8 mouse cellular contexts compared by ENCODE assay signal in the genomic region with DNA sequence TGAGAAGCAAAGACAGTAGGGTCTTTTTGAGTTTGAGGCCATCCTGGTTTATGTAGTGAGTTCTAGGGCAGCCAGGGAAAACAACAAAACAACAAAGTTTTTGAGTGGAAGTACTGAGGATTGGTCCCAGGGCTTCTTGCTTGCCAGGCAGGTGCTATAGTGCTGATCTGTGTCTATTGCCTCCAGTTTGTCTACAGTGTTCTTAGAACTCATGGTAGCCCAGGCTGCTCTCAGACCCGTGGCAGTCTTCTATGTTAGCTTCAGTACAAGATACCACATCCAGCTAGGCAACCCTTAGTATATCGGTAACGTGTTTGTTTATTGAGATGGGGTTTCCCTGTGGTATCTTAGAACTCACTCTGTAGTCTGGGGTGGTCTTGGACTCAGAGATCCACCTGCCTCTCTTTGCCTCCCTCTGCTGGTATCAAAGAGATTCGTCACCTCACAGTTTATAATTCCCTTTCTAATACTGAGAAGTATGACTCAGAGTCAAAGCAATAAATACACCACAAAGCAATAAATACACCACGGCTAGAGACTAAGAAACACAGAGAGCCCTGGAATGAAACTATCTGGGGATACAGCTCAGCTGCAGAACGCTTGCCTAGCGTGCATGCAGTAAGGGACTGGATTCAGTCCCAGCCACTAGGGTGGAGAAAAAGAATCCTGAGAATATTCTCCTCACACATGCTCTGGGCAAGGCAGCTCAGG. TPM values are rescaled to one million over a fixed set of nuclear protein-coding genes. Genes with fewer than 3 reads are reported as not detected.
DNase-seq lines count a peak whose midpoint lies in the region; ATAC-seq lines count a peak whose summit lies in the region.

No protein-coding gene starts in this region.

- no peaks in the 10 kb centered on the region for H3K9me3 ChIP-seq in hindbrain, embryonic 11.5 days (ENCODE audit: control insufficient read depth, low read length)
- no peaks in the 10 kb centered on the region for H3K9me3 ChIP-seq in hindbrain, embryonic 14.5 days (ENCODE audit: control insufficient read depth, low read length)

- peak; percentile 22 for DNase-seq in hindbrain, embryonic 11.5 days (ENCODE audit: low spot score)
- DNase-seq in hindbrain, embryonic 14.5 days (ENCODE audit: low spot score): no peak
- DNase-seq in 3T3-L1 (ENCODE audit: low read depth, low spot score) (peak; percentile 55), ES-CJ7 (ENCODE audit: low read depth, low spot score) (peak; percentile 49)
- DNase-seq in spleen, adult 12 weeks (ENCODE audit: low spot score): no peak
- no peak for DNase-seq in kidney, adult 11 months

- no peaks in the 10 kb centered on the region for H3K36me3 ChIP-seq in hindbrain, embryonic 11.5 days (ENCODE audit: control insufficient read depth, insufficient read depth, low read length)
- no peaks in the 10 kb centered on the region for H3K36me3 ChIP-seq in hindbrain, embryonic 14.5 days (replicated peaks; ENCODE audit: control insufficient read depth, insufficient read depth)

- no peak overlapping the region for H3K4me3 ChIP-seq in hindbrain, embryonic 11.5 days (ENCODE audit: low read depth, low read length)
- no peak overlapping the region for H3K4me3 ChIP-seq in hindbrain, embryonic 14.5 days (replicated peaks; ENCODE audit: low read length)

- WGBS in hindbrain, embryonic 11.5 days: 72% methylated on average over 7 of the region's 7 CpGs
- WGBS in hindbrain, embryonic 14.5 days: 65% methylated on average over 7 of the region's 7 CpGs

- no peak overlapping the region for H3K4me2 ChIP-seq in hindbrain, embryonic 11.5 days (replicated peaks; ENCODE audit: low read depth, low read length)
- no peak overlapping the region for H3K4me2 ChIP-seq in hindbrain, embryonic 14.5 days (replicated peaks)

- no peaks in the 10 kb centered on the region for H3K4me1 ChIP-seq in hindbrain, embryonic 11.5 days (replicated peaks; ENCODE audit: control insufficient read depth, insufficient read depth, low read length)
- H3K4me1 ChIP-seq in hindbrain, embryonic 14.5 days (replicated peaks; ENCODE audit: control insufficient read depth, insufficient read depth, low read length): peaks cover 7% of the 10 kb centered on the region; the same call in 1 of the 2 replicates

- no peak overlapping the region for H3K27ac ChIP-seq in hindbrain, embryonic 11.5 days (ENCODE audit: low read depth, low read length)
- H3K27ac ChIP-seq in hindbrain, embryonic 14.5 days: no peak overlapping the region

- ATAC-seq in hindbrain, embryonic 11.5 days (ENCODE audit: low FRiP score): no peak
- ATAC-seq in hindbrain, embryonic 14.5 days (ENCODE audit: low FRiP score): no peak
- peak; percentile 68 to 80 for ATAC-seq in hematopoietic stem cell, adult 5-6 weeks (replicated peaks in 1 of 2; ENCODE audit: insufficient read depth in 1 of 2, low FRiP score in 2 of 2, low TSS enrichment in 1 of 2, low read depth in 1 of 2, poor library complexity in 2 of 2, severe bottlenecking in 2 of 2)
- no peak for ATAC-seq in erythroblast, adult 5-6 weeks (replicated peaks; ENCODE audit: low FRiP score, poor library complexity, severe bottlenecking)

- H3K9ac ChIP-seq in hindbrain, embryonic 11.5 days (ENCODE audit: low read depth, low read length): no peak overlapping the region
- no peak overlapping the region for H3K9ac ChIP-seq in hindbrain, embryonic 14.5 days

- H3K27me3 ChIP-seq in hindbrain, embryonic 11.5 days (ENCODE audit: control insufficient read depth, insufficient read depth, low read length): no peaks in the 10 kb centered on the region
- H3K27me3 ChIP-seq in hindbrain, embryonic 14.5 days (ENCODE audit: control insufficient read depth, insufficient read depth, low read length): no peaks in the 10 kb centered on the region

RNA-seq across cellular contexts. Expression of gene Fbxw11, which starts 51.1 kb away (rescaled TPM):
- 82.7 and 107 TPM in 2 replicates for polyA plus RNA-seq in hindbrain, embryonic 11.5 days (2014; fragmentation: Nextera tagmentation; extraction: Ambion mirVana)
- 114 and 134 TPM in 2 replicates for polyA plus RNA-seq in hindbrain, embryonic 14.5 days (2014; fragmentation: Nextera tagmentation; extraction: Ambion mirVana)
- 55.9 and 57.7 TPM in 2 replicates for total RNA-seq in hematopoietic stem cell, adult 5-6 weeks (2017)
- 11.7 and 17.1 TPM in 2 replicates for total RNA-seq in erythroblast, adult 5-6 weeks (2015; ENCODE audit: low replicate concordance)
- total RNA-seq in erythroblast, adult 5-6 weeks (2017; ENCODE audit: low replicate concordance): 10.7 and 12.9 TPM in 2 replicates

Comparison
In these comparisons a context has a peak if more than half of its experiments do, and no peak if none do; other contexts are left out.
1. DNase-seq: peak in hindbrain, embryonic 11.5 days (single experiment), 3T3-L1 (single experiment) and ES-CJ7 (single experiment); none in hindbrain, embryonic 14.5 days (single experiment), spleen, adult 12 weeks (single experiment) and kidney, adult 11 months (single experiment).
2. ATAC-seq: peak in hematopoietic stem cell, adult 5-6 weeks (2 of 2); none in hindbrain, embryonic 11.5 days (single experiment), hindbrain, embryonic 14.5 days (single experiment) and erythroblast, adult 5-6 weeks (single experiment).